Mouse (Mus musculus): ENCODE measurements around the gene Cldn7. TPM values are rescaled to one million over a fixed set of nuclear protein-coding genes. Genes with fewer than 3 reads are reported as not detected.

The Cldn7 gene
- polyA plus RNA-seq, 1 experiment, result not detected

DNA sequence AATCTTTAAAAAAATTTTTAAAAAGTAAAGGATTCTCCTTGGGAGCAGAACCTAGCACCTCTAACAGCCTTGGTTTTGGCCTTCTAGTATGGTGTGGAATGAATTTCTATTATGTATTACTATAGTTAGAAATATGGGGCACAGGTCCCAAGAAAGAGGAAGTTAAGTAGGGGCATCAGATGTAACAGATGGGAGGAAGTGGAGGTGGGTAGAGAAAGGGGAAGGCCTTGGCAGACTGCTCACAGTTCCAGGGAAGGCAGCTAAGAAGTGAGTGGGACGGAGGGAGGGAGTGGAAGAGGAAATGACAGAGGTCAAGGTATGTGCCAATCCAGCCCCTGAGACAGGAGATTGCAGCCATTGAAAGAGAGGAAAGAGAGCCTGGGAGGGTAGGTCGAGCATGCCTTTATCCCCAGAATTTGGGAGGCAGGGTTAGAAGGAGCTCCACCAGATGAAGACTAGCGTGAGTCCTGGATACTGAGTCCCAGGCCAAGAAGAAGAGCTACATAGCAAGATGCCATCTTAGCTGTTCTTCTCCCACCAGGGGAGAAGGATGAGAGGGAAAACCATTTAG lies 33.5 kb upstream of the Cldn7 start:
- H3K36me3 ChIP-seq (ENCODE audit: control insufficient read depth, insufficient read depth), result no peaks in the 10 kb centered on the region
- no peaks in the 10 kb centered on the region for H3K79me2 ChIP-seq (ENCODE audit: control insufficient read depth, insufficient read depth)
- H3K4me2 ChIP-seq (ENCODE audit: low read depth), result no peak overlapping the region
- TF ChIP-seq E2F4 (IDR thresholded peaks at IDR 0.05; ENCODE audit: insufficient read depth) (no peak), TCF12 (IDR thresholded peaks at IDR 0.05; ENCODE audit: insufficient read depth, poor library complexity, severe bottlenecking) (no peak), CEBPB (IDR thresholded peaks at IDR 0.05; ENCODE audit: insufficient read depth, poor library complexity, severe bottlenecking) (no peak), POLR2A (IDR thresholded peaks at IDR 0.05; ENCODE audit: insufficient read length, low read depth) (no peak), SRF (IDR thresholded peaks at IDR 0.05; ENCODE audit: control insufficient read depth, insufficient read length, low read depth) (no peak), MAX (IDR thresholded peaks at IDR 0.05; ENCODE audit: low read depth) (no peak), MYOD1 (IDR thresholded peaks at IDR 0.05; ENCODE audit: control insufficient read depth in 1 of 3, insufficient read length in 2 of 3, low read depth in 2 of 3) (no peak)
- H3ac ChIP-seq (ENCODE audit: control insufficient read depth, insufficient read length), result no peak overlapping the region
- H3K27me3 ChIP-seq (ENCODE audit: control insufficient read depth, insufficient read depth, insufficient read length), result peaks cover 5% of the 10 kb centered on the region
- H3K4me3 ChIP-seq, result no peak overlapping the region

DNA sequence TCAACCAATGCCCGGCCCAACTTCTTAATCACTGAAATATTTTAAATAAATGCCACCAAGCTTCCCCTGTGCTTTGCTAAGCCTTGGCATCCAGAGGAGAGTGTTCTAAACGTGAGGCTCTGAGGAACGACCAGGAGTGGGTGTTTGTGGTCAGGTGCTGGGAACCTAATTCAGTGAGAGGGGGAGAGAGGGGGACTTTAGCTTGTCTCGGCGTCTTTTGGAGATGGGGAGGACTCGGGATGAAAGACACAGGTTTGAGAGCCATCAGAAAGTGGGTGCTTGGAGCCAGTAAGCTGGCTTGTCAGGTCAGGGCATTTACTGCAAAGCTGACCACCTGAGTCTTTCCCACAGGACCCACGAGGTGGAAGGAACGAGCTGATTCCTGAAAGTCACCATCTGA lies 32.8 kb upstream of the Cldn7 start:
- no peak overlapping the region for H3ac ChIP-seq (ENCODE audit: control insufficient read depth, insufficient read length)
- TF ChIP-seq MAX (IDR thresholded peaks at IDR 0.05; ENCODE audit: low read depth), result no peak
- TF ChIP-seq POLR2A (IDR thresholded peaks at IDR 0.05; ENCODE audit: insufficient read length, low read depth), result no peak
- TF ChIP-seq TCF3 (IDR thresholded peaks at IDR 0.05; ENCODE audit: insufficient read length, low read depth), result no peak
- TF ChIP-seq CEBPB (IDR thresholded peaks at IDR 0.05; ENCODE audit: insufficient read depth, poor library complexity, severe bottlenecking), result no peak
- no peak for TF ChIP-seq MYOG (IDR thresholded peaks at IDR 0.05; ENCODE audit: control insufficient read depth in 1 of 3, insufficient read depth in 1 of 3, insufficient read length in 2 of 3, low read depth in 2 of 3)
- no peak for TF ChIP-seq TCF12 (IDR thresholded peaks at IDR 0.05; ENCODE audit: insufficient read depth, poor library complexity, severe bottlenecking)
- no peak for TF ChIP-seq SRF (IDR thresholded peaks at IDR 0.05; ENCODE audit: control insufficient read depth, insufficient read length, low read depth)
- TF ChIP-seq REST (IDR thresholded peaks at IDR 0.05; ENCODE audit: insufficient read depth, insufficient read length), result no peak
- no peak for TF ChIP-seq POLR2AphosphoS2 (IDR thresholded peaks at IDR 0.05; ENCODE audit: insufficient read length, low read depth)
- no peaks in the 10 kb centered on the region for H3K36me3 ChIP-seq (ENCODE audit: control insufficient read depth, insufficient read depth)
- H3K4me3 ChIP-seq, result no peak overlapping the region
- H3K27me3 ChIP-seq (ENCODE audit: control insufficient read depth, insufficient read depth, insufficient read length), result peaks cover 13% of the 10 kb centered on the region
- H3K4me2 ChIP-seq (ENCODE audit: low read depth), result no peak overlapping the region
- H3K79me2 ChIP-seq (ENCODE audit: control insufficient read depth, insufficient read depth), result no peaks in the 10 kb centered on the region

DNA sequence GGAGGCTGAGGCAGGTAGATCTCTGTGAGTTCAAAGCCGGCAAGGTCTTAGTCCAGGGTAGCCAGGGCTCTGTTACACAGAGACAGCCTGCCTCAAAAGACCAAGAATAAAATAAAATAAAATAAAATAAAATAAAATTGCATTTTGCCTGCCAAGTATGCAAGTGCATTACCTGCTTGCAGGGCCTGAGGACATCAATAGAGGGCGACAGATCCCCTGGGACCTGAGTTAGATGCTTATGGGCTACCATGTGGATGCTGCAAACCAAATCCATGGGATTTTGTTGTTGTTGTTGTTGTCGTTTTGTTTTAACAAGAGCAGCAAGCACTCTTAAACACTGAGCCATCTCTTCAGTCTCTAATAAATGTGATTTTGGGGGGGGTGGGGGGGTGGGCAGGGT lies 32.3 kb upstream of the Cldn7 start:
- Histone ChIP-seq H3K79me2 (ENCODE audit: control insufficient read depth, insufficient read depth) (no peaks in the 10 kb centered on the region), H3K36me3 (ENCODE audit: control insufficient read depth, insufficient read depth) (no peaks in the 10 kb centered on the region), H3K27me3 (ENCODE audit: control insufficient read depth, insufficient read depth, insufficient read length) (peaks cover 17% of the 10 kb centered on the region), H3K4me2 (ENCODE audit: low read depth) (no peak overlapping the region), H3K4me3 (no peak overlapping the region), H3ac (ENCODE audit: control insufficient read depth, insufficient read length) (no peak overlapping the region)
- TF ChIP-seq MAX (IDR thresholded peaks at IDR 0.05; ENCODE audit: low read depth), result no peak
- TF ChIP-seq MYOD1 (IDR thresholded peaks at IDR 0.05; ENCODE audit: control insufficient read depth in 1 of 3, insufficient read length in 2 of 3, low read depth in 2 of 3), result no peak
- TF ChIP-seq TCF12 (IDR thresholded peaks at IDR 0.05; ENCODE audit: insufficient read depth, poor library complexity, severe bottlenecking), result no peak
- TF ChIP-seq POLR2A (IDR thresholded peaks at IDR 0.05; ENCODE audit: insufficient read length, low read depth), result no peak
- no peak for TF ChIP-seq REST (IDR thresholded peaks at IDR 0.05; ENCODE audit: insufficient read depth, insufficient read length)
- TF ChIP-seq MYOG (IDR thresholded peaks at IDR 0.05; ENCODE audit: control insufficient read depth in 1 of 3, insufficient read depth in 1 of 3, insufficient read length in 2 of 3, low read depth in 2 of 3), result no peak

DNA sequence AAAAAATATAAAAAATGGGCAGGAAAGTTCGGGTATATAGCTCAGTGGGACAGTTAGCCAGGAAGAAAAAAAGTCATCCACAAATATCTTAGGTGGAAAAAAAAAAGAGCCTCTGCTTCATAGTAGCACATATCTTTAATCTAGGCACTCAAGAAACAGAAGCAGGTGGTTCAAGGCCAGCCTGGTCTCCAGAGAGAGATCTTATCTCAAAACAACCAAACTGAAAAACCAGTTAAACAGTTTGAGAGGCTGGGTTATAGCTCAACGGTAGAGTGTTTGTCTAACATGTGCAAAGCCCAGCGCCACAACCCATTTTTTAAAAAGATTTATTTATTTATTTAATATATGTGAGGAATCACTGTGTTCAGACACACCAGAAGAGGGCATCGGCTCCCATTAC lies 31.5 kb upstream of the Cldn7 start:
- H3K36me3 ChIP-seq (ENCODE audit: control insufficient read depth, insufficient read depth), result no peaks in the 10 kb centered on the region
- H3K79me2 ChIP-seq (ENCODE audit: control insufficient read depth, insufficient read depth), result no peaks in the 10 kb centered on the region
- no peak for TF ChIP-seq CEBPB (IDR thresholded peaks at IDR 0.05; ENCODE audit: insufficient read depth, poor library complexity, severe bottlenecking)
- TF ChIP-seq E2F4 (IDR thresholded peaks at IDR 0.05; ENCODE audit: insufficient read depth), result no peak
- no peak for TF ChIP-seq MYOG (IDR thresholded peaks at IDR 0.05; ENCODE audit: control insufficient read depth in 1 of 3, insufficient read depth in 1 of 3, insufficient read length in 2 of 3, low read depth in 2 of 3)
- no peak for TF ChIP-seq USF1 (IDR thresholded peaks at IDR 0.05; ENCODE audit: low read depth)
- TF ChIP-seq REST (IDR thresholded peaks at IDR 0.05; ENCODE audit: insufficient read depth, insufficient read length), result no peak
- peaks cover 26% of the 10 kb centered on the region for H3K27me3 ChIP-seq (ENCODE audit: control insufficient read depth, insufficient read depth, insufficient read length)
- H3K4me2 ChIP-seq (ENCODE audit: low read depth), result no peak overlapping the region
- H3K4me3 ChIP-seq, result no peak overlapping the region
- no peak overlapping the region for H3ac ChIP-seq (ENCODE audit: control insufficient read depth, insufficient read length)

DNA sequence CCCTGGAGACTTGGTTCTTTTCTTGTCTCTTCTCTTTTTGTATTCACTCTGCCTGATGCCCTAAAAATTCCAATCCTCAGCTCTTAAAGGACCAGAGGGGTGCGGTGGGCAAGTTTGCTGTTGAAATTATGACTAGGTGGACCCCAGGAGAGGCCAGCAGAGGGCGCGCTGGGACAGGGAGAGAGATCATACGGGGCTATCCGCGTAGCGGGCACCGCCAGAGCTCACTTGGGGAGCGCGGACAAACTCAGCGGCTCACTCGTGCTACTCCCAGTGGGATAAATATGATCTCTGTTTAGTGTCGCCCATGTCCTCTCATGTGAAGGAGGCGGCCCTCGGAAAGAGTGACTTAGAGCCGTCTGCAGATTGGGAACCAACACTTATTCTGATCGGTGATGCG lies 30.4 kb upstream of the Cldn7 start:
- H3K4me3 ChIP-seq, result no peak overlapping the region
- TF ChIP-seq E2F4 (IDR thresholded peaks at IDR 0.05; ENCODE audit: insufficient read depth) (peak; percentile 27), MYOG (IDR thresholded peaks at IDR 0.05; ENCODE audit: control insufficient read depth in 1 of 3, insufficient read depth in 1 of 3, insufficient read length in 2 of 3, low read depth in 2 of 3) (no peak)

More for the DNA sequence above, 30.4 kb upstream of the Cldn7 start:
- H3K27me3 ChIP-seq (ENCODE audit: control insufficient read depth, insufficient read depth, insufficient read length), result peaks cover 35% of the 10 kb centered on the region
- H3ac ChIP-seq (ENCODE audit: control insufficient read depth, insufficient read length), result no peak overlapping the region
- peak overlapping the region; percentile 90 for H3K4me2 ChIP-seq (ENCODE audit: low read depth)
- no peaks in the 10 kb centered on the region for H3K79me2 ChIP-seq (ENCODE audit: control insufficient read depth, insufficient read depth)
- H3K36me3 ChIP-seq (ENCODE audit: control insufficient read depth, insufficient read depth), result no peaks in the 10 kb centered on the region
